Mouse (Mus musculus) cortical plate, adult 2 months (tissue): Measurements from ENCODE around the gene Extl2.

Source experiments
- CTCF ChIP-seq: fragments of 200-500 bp; IDR thresholded peaks from 2 replicates; pipeline ENCODE4 v1.5.1; 2011; ENCODE audit warnings: mild to moderate bottlenecking, control low read depth, low read length; ENCODE audit not compliant: insufficient read depth; ENCODE audit errors: extremely low read depth
- POLR2A ChIP-seq: fragments of 200-500 bp; IDR thresholded peaks from 2 replicates; pipeline ENCODE4 v1.6.1; 2011; ENCODE audit warnings: mild to moderate bottlenecking, low read length, control low read depth; ENCODE audit not compliant: insufficient read depth; ENCODE audit errors: extremely low read depth

DNA sequence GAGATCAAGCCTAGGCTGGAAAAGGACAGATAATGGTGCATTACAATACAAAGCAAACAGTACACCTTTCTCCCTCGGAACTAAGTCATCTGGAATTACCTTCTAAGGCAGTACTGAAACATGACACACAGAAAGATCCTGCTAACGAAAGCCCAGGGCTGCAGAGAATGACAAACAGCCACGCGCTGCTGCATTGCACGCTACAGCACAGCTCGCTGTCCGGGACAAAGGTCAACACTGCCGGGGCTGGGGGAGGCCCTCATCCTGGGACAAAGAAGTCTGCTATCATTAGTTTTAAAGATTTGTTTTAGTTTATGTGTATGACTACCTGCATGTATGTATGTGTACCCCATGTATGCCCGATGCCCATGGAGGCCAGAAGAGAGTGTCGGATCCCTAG, 14.2 kb upstream of the Extl2 start:
- TF ChIP-seq CTCF: no peak
- TF ChIP-seq POLR2A: no peak
